Mouse (Mus musculus) liver, embryonic 14.5 days (tissue): Measurements from ENCODE around the gene Hrc.

Experiments used
- CTCF ChIP-seq: IDR thresholded peaks from 2 replicates; pipeline ENCODE4 v1.5.1; 2016; ENCODE audit warnings: antibody characterized with exemption, low read depth, control low read depth
- EP300 ChIP-seq: IDR thresholded peaks from 2 replicates; pipeline ENCODE4 v1.6.1; 2016; ENCODE audit warnings: antibody characterized with exemption, low read depth

GRCm38 (mm10) chr7:45338161-45338911 lies 3.2 kb downstream of the Hrc start:
- TF ChIP-seq CTCF (no peak), EP300 (no peak)
